Mouse (Mus musculus): ENCODE results near the gene Slc4a10.
A peak's percentile ranks its signal among the peaks of the same experiment; 100 is the strongest.

Slc4a10 gene

DNA sequence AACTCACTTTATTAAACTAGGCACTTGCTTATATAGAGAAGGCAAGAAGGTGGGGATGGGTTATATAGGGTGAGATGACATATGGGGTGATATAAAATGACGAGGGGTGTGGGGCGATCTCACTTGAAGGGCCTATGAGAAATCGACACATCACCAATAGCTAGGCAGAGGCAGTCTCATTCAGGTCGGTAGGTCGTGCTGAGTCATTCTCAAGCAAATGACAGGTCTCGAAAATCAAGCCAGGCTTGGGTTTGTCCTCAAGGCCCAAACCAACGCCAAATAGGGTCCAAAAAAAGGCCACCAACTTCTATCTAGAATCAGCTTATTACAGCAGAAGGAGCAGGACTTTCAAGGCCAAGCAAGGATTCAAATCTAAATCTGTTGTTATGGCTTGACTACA lies 233.5 kb downstream of the Slc4a10 start:
- no peak for DNase-seq

GRCm38 (mm10) chr2:62285026-62285425 lies 238.8 kb downstream of the Slc4a10 start:
- DNase-seq, result no peak

- DNase-seq, result no peak
Observed at GRCm38 (mm10) chr2:62285847-62286246, 239.6 kb downstream of the Slc4a10 start.

DNA sequence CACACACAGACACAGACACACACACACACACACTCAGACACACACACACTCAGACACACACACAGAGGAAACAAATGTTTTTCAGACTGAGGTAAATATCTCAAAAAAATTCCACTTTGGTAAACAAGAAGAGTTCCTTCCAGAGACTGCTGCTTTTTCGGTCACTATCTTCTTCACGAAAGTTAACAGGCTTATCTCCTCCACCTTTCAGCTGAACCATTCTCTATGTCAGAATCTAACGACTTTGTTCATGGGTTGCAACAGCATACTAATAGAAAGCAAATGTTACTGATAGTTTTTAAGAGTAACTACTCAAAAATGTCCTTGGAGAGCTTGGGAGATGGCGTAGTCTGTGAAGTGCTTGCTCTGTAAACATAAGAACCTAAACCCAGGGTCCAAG lies 241.3 kb downstream of the Slc4a10 start:
- DNase-seq, result no peak

GRCm38 (mm10) chr2:62293846-62294245 lies 247.6 kb downstream of the Slc4a10 start:
- DNase-seq, result no peak

DNA sequence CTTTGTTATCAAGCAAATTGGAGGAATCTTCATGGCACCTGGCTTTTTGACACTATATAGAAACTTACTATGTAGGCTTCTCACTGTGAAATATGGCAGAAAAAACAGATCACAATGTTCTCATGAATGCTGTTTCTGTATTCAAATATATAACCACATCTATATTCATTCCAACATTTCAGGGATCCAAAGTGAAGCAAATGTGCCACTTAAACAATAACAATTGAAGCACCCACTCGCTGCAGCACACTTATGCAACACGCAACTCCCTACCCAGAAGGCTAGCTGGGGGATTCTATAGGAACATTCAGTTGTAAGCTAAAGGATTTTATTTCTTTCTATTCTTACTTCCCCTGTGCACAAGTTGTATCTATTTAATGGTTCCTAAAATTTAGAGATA lies 255.5 kb downstream of the Slc4a10 start:
- DNase-seq, result no peak

GRCm38 (mm10) chr2:62306978-62307377 lies 260.7 kb downstream of the Slc4a10 start:
- DNase-seq, result no peak

DNA sequence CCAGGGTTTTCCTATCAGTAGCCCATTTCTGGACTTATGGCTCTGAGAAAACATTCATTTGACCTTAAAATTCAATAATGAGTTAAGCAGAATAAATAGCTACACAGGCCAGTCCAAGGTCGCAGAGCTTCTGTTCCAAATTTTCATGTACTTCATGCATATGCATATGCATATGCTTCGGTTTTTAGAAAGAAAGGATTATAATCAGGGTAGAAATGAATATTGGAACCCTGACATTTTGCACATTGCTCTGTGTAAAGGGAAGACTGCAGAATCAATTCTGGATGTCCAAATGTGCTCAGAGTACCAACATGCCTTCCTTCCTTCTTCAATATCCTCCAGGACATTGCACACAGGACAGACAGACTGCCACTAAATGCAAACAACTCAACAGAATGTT lies 261.2 kb downstream of the Slc4a10 start:
- no peak for DNase-seq

DNA sequence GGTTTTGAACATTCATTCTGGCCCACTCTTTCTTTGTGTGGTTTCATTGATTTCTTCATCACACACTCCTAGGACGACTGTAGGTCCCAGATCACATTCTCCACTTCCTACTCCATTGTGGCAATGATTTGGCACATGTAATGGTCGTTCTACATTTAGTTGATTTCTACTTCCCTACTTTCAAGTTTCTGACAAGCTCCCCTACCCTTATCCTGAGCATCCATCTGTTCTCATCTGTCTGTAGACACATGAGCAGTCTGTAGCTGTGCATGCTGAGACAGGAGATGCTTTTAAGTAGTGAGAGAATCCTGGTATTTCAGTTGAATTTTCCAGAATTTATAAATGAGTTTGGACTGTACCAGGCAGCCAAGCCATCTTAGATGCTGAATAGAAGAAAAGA lies 270.7 kb downstream of the Slc4a10 start:
- no peak for DNase-seq

GRCm38 (mm10) chr2:62319489-62319888 lies 273.2 kb downstream of the Slc4a10 start:
- DNase-seq, result no peak

GRCm38 (mm10) chr2:62323078-62323637 lies 276.9 kb downstream of the Slc4a10 start:
- DNase-seq, result peak; percentile 84 to 93

DNA sequence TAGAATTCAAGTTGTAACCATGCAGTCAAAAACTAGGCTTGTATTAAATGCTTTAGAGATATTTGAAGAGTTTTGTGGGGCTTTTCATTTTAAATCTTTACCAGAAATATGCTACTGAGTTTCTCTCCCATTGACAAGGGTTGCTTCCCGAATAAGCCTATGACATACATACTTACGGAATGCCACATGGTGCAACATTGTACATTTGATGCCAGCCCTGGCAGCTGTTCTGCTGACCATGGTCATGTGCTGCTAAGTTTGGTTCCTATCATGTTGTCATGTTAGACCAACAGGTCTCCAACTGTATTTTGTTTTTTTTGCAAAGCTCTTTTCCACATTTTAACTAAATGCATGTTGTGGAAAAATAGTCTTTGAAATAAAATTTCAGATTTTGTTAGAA lies 279.1 kb downstream of the Slc4a10 start:
- DNase-seq, result no peak

- DNase-seq, result no peak
Observed at GRCm38 (mm10) chr2:62331913-62332312, 285.7 kb downstream of the Slc4a10 start.

DNA sequence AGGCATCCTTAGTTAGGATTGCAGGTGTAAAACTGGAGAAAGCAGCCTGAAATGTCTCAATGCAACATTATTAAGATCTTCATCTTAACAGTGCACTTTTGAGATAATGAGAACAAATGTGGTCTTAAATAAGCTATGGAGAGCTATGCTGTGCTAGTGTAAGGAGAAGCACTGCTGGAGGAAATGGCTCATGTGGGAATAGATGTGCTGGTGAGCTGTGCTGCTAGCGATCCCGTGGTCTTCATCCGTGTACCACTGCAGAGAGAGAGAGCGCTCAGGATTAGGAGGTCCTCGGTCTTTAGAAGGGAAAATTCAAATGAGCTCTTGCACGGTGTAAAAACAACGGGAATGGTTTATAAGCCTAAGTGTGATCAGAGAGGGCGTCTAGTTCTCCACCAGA lies 286.2 kb downstream of the Slc4a10 start:
- no peak for DNase-seq

- DNase-seq, result no peak
Observed at GRCm38 (mm10) chr2:62334397-62335243, 288.4 kb downstream of the Slc4a10 start.

GRCm38 (mm10) chr2:62337086-62337485 lies 290.8 kb downstream of the Slc4a10 start:
- DNase-seq, result no peak

GRCm38 (mm10) chr2:62339222-62339944 lies 293.1 kb downstream of the Slc4a10 start:
- no peak for DNase-seq

- no peak for DNase-seq
Observed at GRCm38 (mm10) chr2:62341061-62341733, 294.9 kb downstream of the Slc4a10 start.

DNA sequence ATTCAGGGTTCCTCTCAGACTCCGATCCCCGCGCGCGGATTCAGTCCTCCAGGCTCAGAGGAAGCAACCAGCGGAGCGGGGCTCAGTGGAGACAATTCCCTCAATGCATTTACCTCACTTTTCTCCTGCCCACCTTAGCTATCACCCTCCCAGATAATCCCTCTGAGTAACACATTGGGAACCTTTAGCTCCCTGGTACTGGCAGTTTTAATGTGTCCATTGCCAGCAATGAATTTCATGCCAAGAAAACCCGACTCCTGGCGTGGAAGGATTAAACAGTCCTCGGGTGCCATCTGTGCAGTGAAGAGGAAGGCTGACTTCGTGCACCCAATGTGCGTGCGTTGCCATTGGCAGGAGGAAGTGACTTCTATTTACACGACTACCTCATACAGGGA lies 295.5 kb downstream of the Slc4a10 start:
- peak; percentile 77 for DNase-seq

- DNase-seq, result no peak
Observed at GRCm38 (mm10) chr2:62344367-62344766, 298.1 kb downstream of the Slc4a10 start.

GRCm38 (mm10) chr2:62346771-62347170 lies 300.5 kb downstream of the Slc4a10 start:
- DNase-seq, result no peak

DNA sequence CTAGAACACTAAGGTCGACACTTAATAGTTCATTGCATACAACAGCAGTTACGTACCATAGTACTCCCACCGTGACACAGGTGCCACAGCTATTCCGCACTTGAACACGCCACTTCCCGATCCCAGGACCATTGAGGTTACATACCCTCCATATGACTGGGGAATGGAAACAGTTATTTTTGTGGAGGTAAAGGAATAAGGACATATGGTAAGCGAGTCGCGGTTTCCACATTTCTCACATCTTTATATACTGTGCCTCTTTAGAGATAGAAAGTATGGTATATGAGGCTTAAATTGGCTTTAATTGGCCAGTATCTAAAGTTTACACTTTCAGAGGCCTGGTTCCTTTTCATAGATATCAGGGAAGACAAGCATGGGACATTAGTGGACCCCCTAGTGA lies 301.5 kb downstream of the Slc4a10 start:
- no peak for DNase-seq

DNA sequence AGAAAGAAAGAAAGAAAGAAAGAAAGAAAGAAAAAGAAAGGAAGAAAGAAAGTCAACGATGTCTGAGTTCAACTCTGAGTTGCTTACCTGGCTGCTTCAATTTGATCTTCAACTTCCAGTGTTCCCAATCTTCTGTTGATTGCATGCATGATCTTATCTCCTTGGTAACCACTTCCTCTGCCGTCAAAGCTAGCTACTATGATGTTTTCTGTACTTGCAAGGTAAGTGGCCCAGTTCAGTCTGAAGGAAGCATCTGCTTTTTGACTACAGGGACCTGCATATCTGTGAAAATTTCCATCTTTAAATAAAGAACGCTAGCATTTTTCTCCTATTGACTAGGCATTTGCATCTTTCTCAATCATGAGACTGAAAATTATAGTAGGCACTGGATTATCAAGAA lies 305.8 kb downstream of the Slc4a10 start:
- DNase-seq, result no peak
